Mouse (Mus musculus) liver, embryonic 18 days (tissue): ENCODE measurements around the gene Ugt2b34. TPM values are rescaled to one million over a fixed set of nuclear protein-coding genes. Genes with fewer than 3 reads are reported as not detected.

ENCODE experiments used
- polyA plus RNA-seq: library from polyadenylated mRNA; depleted of rRNA; stranded (reverse); fragments of >200 nt; gene quantifications from 2 replicates; pipeline ENCODE4 v1.2.3, GENCODE M21; 2012; rRNA removed

Ugt2b34 gene
- 64.5 and 71.5 TPM in 2 replicates for polyA plus RNA-seq

GRCm38 (mm10) chr5:86906758-86907157 lies at the start of gene Ugt2b34:
Ugt2b34 (minus strand) TSS chr5:86906937.

DNA sequence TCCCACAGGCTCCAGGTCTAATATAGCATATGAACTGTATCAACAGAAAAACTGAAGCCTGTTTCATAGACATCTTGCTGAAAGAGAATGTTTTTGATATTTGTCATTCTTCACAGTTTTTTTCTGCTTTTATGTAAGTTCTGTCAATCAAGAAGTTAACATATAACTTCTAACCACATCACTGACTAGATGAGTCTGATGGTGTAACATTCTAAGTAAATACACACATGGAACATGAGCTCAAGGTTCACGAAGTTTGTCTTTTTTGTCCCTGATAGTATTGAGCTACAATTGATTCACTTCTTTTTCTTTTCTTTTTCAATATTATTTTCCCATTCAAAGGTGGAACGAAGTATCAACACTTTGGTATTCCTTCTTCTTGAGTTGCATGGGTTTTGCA lies 19.7 kb upstream of the Ugt2b34 start, which contains the start of gene Ugt2b1:
TSS of gene Ugt2b1 (minus strand) at position 105 of the 400 bp plus-strand sequence.

Other genes starting within 250 kb of the Ugt2b34 start
- gene Tmprss11b, start 230.6 kb downstream of the Ugt2b34 start, polyA plus RNA-seq, result not detected in 2 replicates
- gene Tmprss11e, start 161.1 kb downstream of the Ugt2b34 start, polyA plus RNA-seq, result not detected in 2 replicates
- gene Ythdc1, start 102.7 kb downstream of the Ugt2b34 start, polyA plus RNA-seq, result 21.3 and 24.2 TPM in 2 replicates
- 1.2 and 1.9 TPM in 2 replicates for gene Ugt2b1, start 19.6 kb upstream of the Ugt2b34 start, polyA plus RNA-seq
- gene Ugt2b35, start 93.9 kb upstream of the Ugt2b34 start, polyA plus RNA-seq, result 8.2 and 9.0 TPM in 2 replicates
- gene Ugt2b36, start 185.6 kb upstream of the Ugt2b34 start, polyA plus RNA-seq, result 9.5 and 10.6 TPM in 2 replicates
- gene Ugt2b5, start 233.4 kb upstream of the Ugt2b34 start, polyA plus RNA-seq, result 31.7 and 36.6 TPM in 2 replicates